Mouse (Mus musculus): Measurements from ENCODE around the gene Lin7a. TPM values are rescaled to one million over a fixed set of nuclear protein-coding genes. Genes with fewer than 3 reads are reported as not detected.

Lin7a gene
- polyA plus RNA-seq, 1 experiment from 2014 or later, result 5.0 TPM

GRCm38 (mm10) chr10:107227901-107228300 lies 43.6 kb upstream of the Lin7a start:
- whole genome bisulfite sequencing, result 96% methylated on average over 1 of the region's 1 CpGs
- H3K4me2 ChIP-seq (ENCODE audit: low read depth, low read length), result no peak overlapping the region
- H3K27ac ChIP-seq (replicated peaks; ENCODE audit: low read depth, low read length), result no peak overlapping the region
- no peaks in the 10 kb centered on the region for H3K4me1 ChIP-seq (ENCODE audit: control insufficient read depth, insufficient read depth, low read length)
- ATAC-seq (ENCODE audit: low read depth) (no peak), DNase-seq (ENCODE audit: low spot score) (no peak)
- no peak overlapping the region for H3K9ac ChIP-seq (ENCODE audit: low read depth, low read length)
- no peaks in the 10 kb centered on the region for H3K9me3 ChIP-seq (ENCODE audit: control insufficient read depth, low read length)
- H3K36me3 ChIP-seq (ENCODE audit: control insufficient read depth, insufficient read depth, low read length), result no peaks in the 10 kb centered on the region
- no peaks in the 10 kb centered on the region for H3K27me3 ChIP-seq (replicated peaks; ENCODE audit: control insufficient read depth, insufficient read depth, low read length)
- H3K4me3 ChIP-seq (ENCODE audit: low read depth, low read length), result no peak overlapping the region

GRCm38 (mm10) chr10:107228776-107229175 lies 42.7 kb upstream of the Lin7a start:
- WGBS, result 80% methylated on average over 5 of the region's 5 CpGs
- no peak overlapping the region for H3K4me3 ChIP-seq (ENCODE audit: low read depth, low read length)
- no peak for ATAC-seq (ENCODE audit: low read depth)
- no peaks in the 10 kb centered on the region for H3K27me3 ChIP-seq (replicated peaks; ENCODE audit: control insufficient read depth, insufficient read depth, low read length)
- no peaks in the 10 kb centered on the region for H3K4me1 ChIP-seq (ENCODE audit: control insufficient read depth, insufficient read depth, low read length)
- H3K9ac ChIP-seq (ENCODE audit: low read depth, low read length), result no peak overlapping the region
- DNase-seq (ENCODE audit: low spot score), result no peak
- no peak overlapping the region for H3K4me2 ChIP-seq (ENCODE audit: low read depth, low read length)
- H3K36me3 ChIP-seq (ENCODE audit: control insufficient read depth, insufficient read depth, low read length), result no peaks in the 10 kb centered on the region
- H3K27ac ChIP-seq (replicated peaks; ENCODE audit: low read depth, low read length), result no peak overlapping the region
- H3K9me3 ChIP-seq (ENCODE audit: control insufficient read depth, low read length), result no peaks in the 10 kb centered on the region

- Histone ChIP-seq H3K27ac (replicated peaks; ENCODE audit: low read depth, low read length) (no peak overlapping the region), H3K9me3 (ENCODE audit: control insufficient read depth, low read length) (no peaks in the 10 kb centered on the region), H3K4me1 (ENCODE audit: control insufficient read depth, insufficient read depth, low read length) (no peaks in the 10 kb centered on the region), H3K9ac (ENCODE audit: low read depth, low read length) (no peak overlapping the region), H3K4me2 (ENCODE audit: low read depth, low read length) (no peak overlapping the region), H3K36me3 (ENCODE audit: control insufficient read depth, insufficient read depth, low read length) (no peaks in the 10 kb centered on the region), H3K4me3 (ENCODE audit: low read depth, low read length) (no peak overlapping the region), H3K27me3 (replicated peaks; ENCODE audit: control insufficient read depth, insufficient read depth, low read length) (no peaks in the 10 kb centered on the region)
- no peak for DNase-seq (ENCODE audit: low spot score)
- WGBS, result 84% methylated on average over 3 of the region's 3 CpGs
- no peak for ATAC-seq (ENCODE audit: low read depth)
Measured at GRCm38 (mm10) chr10:107229416-107229815, 42.1 kb upstream of the Lin7a start.

DNA sequence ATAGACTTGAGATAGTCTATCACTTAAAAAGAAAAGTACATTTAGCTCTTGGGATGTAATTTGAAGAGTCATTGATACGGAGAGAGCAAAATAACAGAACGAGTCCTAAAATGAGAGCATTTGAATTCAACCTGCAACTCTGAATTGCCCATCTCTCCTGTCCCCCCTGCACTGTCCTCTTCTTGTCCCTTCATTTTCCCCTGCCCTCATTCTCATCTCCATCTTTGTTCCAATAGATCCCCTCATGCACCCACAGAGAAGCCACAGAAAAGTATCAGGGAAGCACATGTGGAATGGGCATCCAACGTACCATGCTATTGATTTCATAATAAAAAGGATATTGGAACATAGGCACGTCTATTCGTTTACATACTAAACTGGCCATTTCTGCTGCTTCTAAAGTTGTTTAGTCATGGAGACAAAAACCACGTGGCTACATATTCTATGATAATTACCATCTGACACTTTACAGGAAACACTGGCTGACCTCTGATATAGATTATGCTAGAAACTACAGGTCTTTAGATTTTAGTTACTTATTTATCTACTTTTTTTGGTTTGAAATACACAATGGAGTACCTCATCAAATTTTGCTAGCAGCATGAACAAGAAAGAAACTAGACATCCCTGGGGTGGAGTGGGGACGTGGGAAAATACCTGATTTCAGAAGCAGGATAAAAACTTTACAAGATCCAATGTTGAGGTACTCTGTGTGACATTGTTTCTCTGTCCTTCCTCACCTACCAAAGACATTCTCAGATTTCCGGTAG lies 41.2 kb upstream of the Lin7a start:
- H3K4me2 ChIP-seq (ENCODE audit: low read depth, low read length), result no peak overlapping the region
- ATAC-seq (ENCODE audit: low read depth) (no peak), DNase-seq (ENCODE audit: low spot score) (no peak)
- no peak overlapping the region for H3K27ac ChIP-seq (replicated peaks; ENCODE audit: low read depth, low read length)
- H3K27me3 ChIP-seq (replicated peaks; ENCODE audit: control insufficient read depth, insufficient read depth, low read length), result no peaks in the 10 kb centered on the region
- no peaks in the 10 kb centered on the region for H3K36me3 ChIP-seq (ENCODE audit: control insufficient read depth, insufficient read depth, low read length)
- WGBS, result 72% methylated on average over 8 of the region's 8 CpGs
- H3K4me3 ChIP-seq (ENCODE audit: low read depth, low read length), result no peak overlapping the region
- H3K9me3 ChIP-seq (ENCODE audit: control insufficient read depth, low read length), result no peaks in the 10 kb centered on the region
- no peak overlapping the region for H3K9ac ChIP-seq (ENCODE audit: low read depth, low read length)
- H3K4me1 ChIP-seq (ENCODE audit: control insufficient read depth, insufficient read depth, low read length), result no peaks in the 10 kb centered on the region

DNA sequence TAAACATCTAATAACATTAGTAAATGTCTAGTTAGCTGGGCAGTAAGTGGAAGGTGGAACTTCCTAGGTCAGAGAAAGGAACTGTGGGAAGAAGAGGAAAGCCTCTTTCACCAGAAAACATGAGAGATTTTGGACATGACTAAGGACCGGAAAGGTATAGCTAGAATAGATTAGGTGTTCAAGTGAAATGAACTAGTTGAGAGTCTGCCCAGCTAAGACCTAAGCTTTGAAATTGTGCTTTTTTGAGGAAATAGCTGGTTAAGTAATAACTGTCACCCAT lies 40.7 kb upstream of the Lin7a start:
- DNase-seq (ENCODE audit: low spot score) (no peak), ATAC-seq (ENCODE audit: low read depth) (no peak)
- Histone ChIP-seq H3K27me3 (replicated peaks; ENCODE audit: control insufficient read depth, insufficient read depth, low read length) (no peaks in the 10 kb centered on the region), H3K4me3 (ENCODE audit: low read depth, low read length) (no peak overlapping the region), H3K4me1 (ENCODE audit: control insufficient read depth, insufficient read depth, low read length) (no peaks in the 10 kb centered on the region), H3K9ac (ENCODE audit: low read depth, low read length) (no peak overlapping the region), H3K4me2 (ENCODE audit: low read depth, low read length) (no peak overlapping the region), H3K27ac (replicated peaks; ENCODE audit: low read depth, low read length) (no peak overlapping the region), H3K9me3 (ENCODE audit: control insufficient read depth, low read length) (no peaks in the 10 kb centered on the region), H3K36me3 (ENCODE audit: control insufficient read depth, insufficient read depth, low read length) (no peaks in the 10 kb centered on the region)
- WGBS, result 100% methylated on average over 1 of the region's 1 CpGs

DNA sequence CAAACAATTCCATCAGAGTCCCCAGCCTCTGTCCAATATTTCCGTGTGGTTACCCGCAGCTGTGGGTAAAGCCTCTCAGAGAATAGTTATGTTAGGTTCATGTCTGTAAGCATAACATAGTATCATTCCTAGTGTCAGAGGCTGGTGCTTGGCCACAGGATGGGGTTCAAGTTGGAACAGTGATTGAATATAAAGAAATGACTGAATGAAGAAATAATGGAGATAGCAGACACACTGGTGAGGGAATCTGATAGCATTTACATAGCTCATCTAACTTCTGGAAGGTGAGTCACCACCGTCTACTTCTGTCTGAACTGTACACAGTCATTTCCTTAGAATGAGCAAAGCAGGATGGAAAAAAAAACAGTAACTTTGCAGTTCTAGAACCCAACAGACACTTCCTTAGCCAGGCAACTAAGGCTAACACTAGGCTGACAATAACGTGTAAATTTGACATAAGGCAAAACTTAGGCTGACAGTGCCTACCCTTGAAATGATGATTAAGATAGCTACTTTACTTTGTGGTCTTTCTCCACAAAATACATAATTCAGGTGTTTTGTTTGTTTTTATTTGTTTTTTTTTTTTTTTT lies 40.0 kb upstream of the Lin7a start:
- ATAC-seq (ENCODE audit: low read depth) (no peak), DNase-seq (ENCODE audit: low spot score) (no peak)
- no peak overlapping the region for H3K27ac ChIP-seq (replicated peaks; ENCODE audit: low read depth, low read length)
- H3K27me3 ChIP-seq (replicated peaks; ENCODE audit: control insufficient read depth, insufficient read depth, low read length), result no peaks in the 10 kb centered on the region
- no peaks in the 10 kb centered on the region for H3K36me3 ChIP-seq (ENCODE audit: control insufficient read depth, insufficient read depth, low read length)
- no peak overlapping the region for H3K4me3 ChIP-seq (ENCODE audit: low read depth, low read length)
- WGBS, result 87% methylated on average over 4 of the region's 4 CpGs
- no peaks in the 10 kb centered on the region for H3K4me1 ChIP-seq (ENCODE audit: control insufficient read depth, insufficient read depth, low read length)
- no peak overlapping the region for H3K9ac ChIP-seq (ENCODE audit: low read depth, low read length)
- H3K9me3 ChIP-seq (ENCODE audit: control insufficient read depth, low read length), result no peaks in the 10 kb centered on the region
- H3K4me2 ChIP-seq (ENCODE audit: low read depth, low read length), result no peak overlapping the region

GRCm38 (mm10) chr10:107232491-107233110 lies 38.9 kb upstream of the Lin7a start:
- DNase-seq (ENCODE audit: low spot score) (no peak), ATAC-seq (ENCODE audit: low read depth) (no peak)
- no peaks in the 10 kb centered on the region for H3K9me3 ChIP-seq (ENCODE audit: control insufficient read depth, low read length)
- H3K9ac ChIP-seq (ENCODE audit: low read depth, low read length), result no peak overlapping the region
- no peak overlapping the region for H3K4me2 ChIP-seq (ENCODE audit: low read depth, low read length)
- H3K4me3 ChIP-seq (ENCODE audit: low read depth, low read length), result no peak overlapping the region
- no peak overlapping the region for H3K27ac ChIP-seq (replicated peaks; ENCODE audit: low read depth, low read length)
- H3K27me3 ChIP-seq (replicated peaks; ENCODE audit: control insufficient read depth, insufficient read depth, low read length), result no peaks in the 10 kb centered on the region
- H3K36me3 ChIP-seq (ENCODE audit: control insufficient read depth, insufficient read depth, low read length), result no peaks in the 10 kb centered on the region
- H3K4me1 ChIP-seq (ENCODE audit: control insufficient read depth, insufficient read depth, low read length), result no peaks in the 10 kb centered on the region
- 84% methylated on average over 2 of the region's 2 CpGs for WGBS

DNA sequence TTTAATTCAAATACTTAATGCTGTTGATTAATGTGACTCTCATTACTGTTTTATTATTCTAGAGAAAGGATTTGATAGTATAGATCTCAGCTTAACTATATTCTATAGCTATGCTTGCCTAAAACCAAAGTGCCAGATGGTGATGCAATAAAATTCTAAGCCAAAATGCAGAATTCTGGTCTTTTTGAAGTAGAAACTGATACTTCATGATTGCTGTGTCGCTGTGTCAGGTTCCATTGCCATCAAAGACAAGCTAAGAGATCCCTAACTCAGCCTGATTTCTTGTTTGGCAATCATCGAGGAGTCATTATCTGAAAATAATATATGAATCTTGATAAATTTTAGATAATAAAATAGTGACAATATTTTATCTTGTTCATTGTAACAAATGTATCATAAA lies 38.3 kb upstream of the Lin7a start:
- no peak overlapping the region for H3K4me3 ChIP-seq (ENCODE audit: low read depth, low read length)
- no peak for ATAC-seq (ENCODE audit: low read depth)
- no peaks in the 10 kb centered on the region for H3K36me3 ChIP-seq (ENCODE audit: control insufficient read depth, insufficient read depth, low read length)
- WGBS, result 76% methylated on average over 2 of the region's 2 CpGs
- no peak overlapping the region for H3K4me2 ChIP-seq (ENCODE audit: low read depth, low read length)
- H3K9ac ChIP-seq (ENCODE audit: low read depth, low read length), result no peak overlapping the region
- no peak overlapping the region for H3K27ac ChIP-seq (replicated peaks; ENCODE audit: low read depth, low read length)
- no peak for DNase-seq (ENCODE audit: low spot score)
- no peaks in the 10 kb centered on the region for H3K4me1 ChIP-seq (ENCODE audit: control insufficient read depth, insufficient read depth, low read length)
- no peaks in the 10 kb centered on the region for H3K9me3 ChIP-seq (ENCODE audit: control insufficient read depth, low read length)
- H3K27me3 ChIP-seq (replicated peaks; ENCODE audit: control insufficient read depth, insufficient read depth, low read length), result no peaks in the 10 kb centered on the region

DNA sequence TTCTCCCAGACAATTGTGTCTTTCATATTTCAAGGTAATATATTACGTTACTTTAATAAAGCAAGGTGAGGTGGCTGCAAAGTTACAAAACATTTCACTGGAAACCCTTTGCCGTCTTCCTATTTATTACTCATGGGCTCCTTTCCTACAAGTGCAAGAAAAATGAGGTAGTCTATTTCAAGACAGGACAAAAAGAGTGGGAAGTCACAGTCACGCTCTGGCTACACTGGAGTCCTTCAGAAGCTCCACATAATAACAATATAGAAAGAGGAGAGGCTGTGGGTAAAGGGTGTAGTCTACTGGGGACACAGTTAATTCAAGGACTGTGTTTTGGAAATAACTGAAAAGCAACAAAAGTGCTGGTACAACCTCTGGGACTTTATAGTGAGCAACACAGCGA lies 37.7 kb upstream of the Lin7a start:
- no peak overlapping the region for H3K9ac ChIP-seq (ENCODE audit: low read depth, low read length)
- no peak overlapping the region for H3K4me2 ChIP-seq (ENCODE audit: low read depth, low read length)
- no peaks in the 10 kb centered on the region for H3K36me3 ChIP-seq (ENCODE audit: control insufficient read depth, insufficient read depth, low read length)
- H3K4me1 ChIP-seq (ENCODE audit: control insufficient read depth, insufficient read depth, low read length), result no peaks in the 10 kb centered on the region
- no peak for DNase-seq (ENCODE audit: low spot score)
- ATAC-seq (ENCODE audit: low read depth), result no peak
- H3K27me3 ChIP-seq (replicated peaks; ENCODE audit: control insufficient read depth, insufficient read depth, low read length), result no peaks in the 10 kb centered on the region
- H3K9me3 ChIP-seq (ENCODE audit: control insufficient read depth, low read length), result no peaks in the 10 kb centered on the region
- 80% methylated on average over 4 of the region's 4 CpGs for WGBS
- H3K4me3 ChIP-seq (ENCODE audit: low read depth, low read length), result no peak overlapping the region
- no peak overlapping the region for H3K27ac ChIP-seq (replicated peaks; ENCODE audit: low read depth, low read length)

Measured in embryonic facial prominence, embryonic 14.5 days (tissue).